Mouse (Mus musculus) liver, adult (tissue): ENCODE results near the gene Lrrc7.

ENCODE experiments used
- GATA4 ChIP-seq: IDR thresholded peaks from 2 replicates; pipeline ENCODE4 v1.6.1; 2014; ENCODE audit warnings: mild to moderate bottlenecking, low read length; ENCODE audit not compliant: insufficient replicate concordance

The Lrrc7 gene

DNA sequence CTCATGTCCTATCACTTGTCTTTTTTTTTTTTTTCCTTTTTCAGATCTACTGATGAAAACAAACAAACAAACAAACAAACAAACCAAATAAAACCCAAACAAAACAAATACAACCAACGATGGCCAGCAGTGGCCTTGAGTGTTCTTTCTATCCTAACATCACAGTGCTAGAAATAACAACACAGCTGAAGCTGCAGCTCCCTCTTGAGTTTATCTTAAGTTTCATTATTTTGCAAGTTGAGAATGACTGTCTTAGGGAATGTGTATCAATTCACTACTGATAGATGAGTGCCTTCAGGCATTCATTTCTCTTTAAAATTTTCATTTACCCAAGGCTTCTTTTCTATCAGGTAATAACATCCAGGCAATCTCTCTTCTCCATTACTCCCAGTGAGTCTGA is 291.1 kb downstream of the Lrrc7 start:
- TF ChIP-seq GATA4 = no peak

DNA sequence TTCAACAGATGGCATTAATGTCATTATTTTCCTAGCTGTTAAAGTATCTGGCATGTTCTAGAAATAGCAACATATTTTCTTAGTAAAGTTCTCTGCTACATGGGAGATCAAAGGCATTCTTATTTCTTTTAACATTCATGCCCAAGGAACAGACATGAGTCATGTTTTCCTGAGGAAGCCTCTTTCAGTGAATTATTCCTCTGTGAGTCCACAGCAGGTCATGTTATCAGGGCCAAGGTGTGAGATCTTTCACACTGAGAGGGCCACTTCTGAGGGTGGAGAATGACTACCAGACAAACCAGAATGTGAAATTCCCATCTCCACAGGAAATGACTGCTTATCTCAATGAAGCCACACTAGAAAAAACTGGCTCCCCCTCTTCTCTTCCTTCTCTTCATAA is 309.4 kb downstream of the Lrrc7 start:
- no peak for TF ChIP-seq GATA4

DNA sequence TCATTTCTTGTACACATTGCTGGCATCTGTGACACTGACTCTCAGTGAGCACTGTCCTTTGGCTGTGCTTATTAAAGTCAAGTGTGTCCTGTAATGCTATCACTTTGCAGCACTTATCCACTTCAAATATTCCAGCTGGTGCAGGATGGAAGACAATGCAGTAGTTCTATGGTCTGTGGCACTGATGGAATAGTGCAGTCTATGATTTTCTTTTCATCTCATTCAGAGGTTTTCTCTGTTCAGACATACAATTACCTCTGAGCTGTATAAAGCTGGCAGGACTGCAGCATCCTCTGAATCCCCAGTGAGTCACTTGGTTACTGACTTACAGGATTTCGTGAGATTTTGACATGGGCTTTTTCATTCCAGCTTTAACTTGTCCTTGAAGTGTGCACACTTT is 314.3 kb downstream of the Lrrc7 start:
- no peak for TF ChIP-seq GATA4

DNA sequence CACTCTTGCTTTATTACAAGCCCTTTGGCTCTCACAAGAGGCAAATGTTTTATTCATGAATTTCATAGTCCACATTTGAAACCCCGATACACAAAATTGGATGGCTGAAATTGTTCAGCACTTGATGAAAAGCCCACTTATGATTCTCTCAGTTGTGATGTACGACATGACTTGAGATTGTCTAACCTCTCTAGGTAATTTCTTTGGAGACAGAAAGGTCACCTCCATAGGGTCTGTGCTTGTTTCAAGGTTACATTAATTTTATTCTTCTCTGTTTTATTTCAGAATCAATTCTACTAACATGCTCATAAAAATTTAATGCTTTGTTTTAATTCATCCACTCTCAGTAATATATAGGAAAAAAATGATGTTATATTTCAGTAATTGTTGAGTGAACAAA is 351.4 kb downstream of the Lrrc7 start:
- TF ChIP-seq GATA4 = no peak

DNA sequence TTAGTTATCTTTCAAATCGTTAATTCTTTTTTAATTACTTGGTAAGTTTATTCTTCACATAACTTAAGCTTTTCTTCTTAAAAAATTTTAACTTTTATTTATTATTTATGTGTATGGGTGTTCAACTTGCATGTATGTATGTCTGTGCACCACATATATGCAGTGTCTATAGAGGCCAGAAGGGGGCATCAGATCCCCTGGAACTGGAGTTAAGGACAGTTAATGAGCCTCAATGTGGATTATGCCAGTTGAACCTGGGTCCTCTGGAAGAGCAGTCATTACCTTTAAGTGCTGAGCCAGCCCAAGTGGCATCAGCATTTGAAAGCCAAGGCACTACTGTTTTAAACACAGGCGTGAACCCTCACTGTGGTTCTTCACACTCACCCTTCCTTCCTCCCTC is 352.0 kb downstream of the Lrrc7 start:
- TF ChIP-seq GATA4 = no peak

DNA sequence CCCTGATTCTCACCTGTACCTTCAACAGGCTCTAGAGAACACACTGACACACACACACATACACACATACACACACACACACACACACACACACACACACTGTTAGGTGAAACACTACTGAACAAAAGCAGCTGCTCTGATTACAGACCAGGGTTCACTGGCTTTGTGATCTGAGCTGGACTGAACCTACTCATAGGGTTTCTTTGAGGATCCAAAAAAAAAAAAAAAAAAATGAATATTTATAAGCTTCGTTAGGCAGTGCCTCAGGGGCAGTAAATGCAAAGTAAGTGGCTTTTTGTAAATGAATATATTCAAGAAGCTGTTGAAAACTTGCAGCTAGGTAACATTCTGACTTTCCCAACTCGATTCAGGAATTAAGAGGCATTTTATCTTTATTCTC is 354.2 kb downstream of the Lrrc7 start:
- TF ChIP-seq GATA4 = no peak

DNA sequence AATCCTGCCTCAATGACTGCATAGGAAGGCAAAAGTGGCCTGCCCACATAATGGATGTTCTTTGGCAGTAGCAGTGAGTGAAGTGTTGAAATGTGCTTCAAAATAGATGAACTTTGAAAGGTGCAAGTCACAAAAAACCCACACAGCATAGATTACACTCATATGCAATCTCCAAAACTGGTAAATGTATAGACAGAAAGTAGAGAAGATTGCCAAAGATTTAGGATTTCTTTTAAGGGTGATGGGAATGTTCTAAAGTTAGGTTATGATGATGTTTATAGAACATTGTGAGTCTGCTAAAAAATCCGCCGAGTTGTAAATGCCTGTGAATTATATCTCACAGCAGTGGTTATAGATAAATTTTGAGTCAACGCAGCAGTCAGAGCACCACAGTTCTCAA is 359.2 kb downstream of the Lrrc7 start:
- TF ChIP-seq GATA4 = no peak

DNA sequence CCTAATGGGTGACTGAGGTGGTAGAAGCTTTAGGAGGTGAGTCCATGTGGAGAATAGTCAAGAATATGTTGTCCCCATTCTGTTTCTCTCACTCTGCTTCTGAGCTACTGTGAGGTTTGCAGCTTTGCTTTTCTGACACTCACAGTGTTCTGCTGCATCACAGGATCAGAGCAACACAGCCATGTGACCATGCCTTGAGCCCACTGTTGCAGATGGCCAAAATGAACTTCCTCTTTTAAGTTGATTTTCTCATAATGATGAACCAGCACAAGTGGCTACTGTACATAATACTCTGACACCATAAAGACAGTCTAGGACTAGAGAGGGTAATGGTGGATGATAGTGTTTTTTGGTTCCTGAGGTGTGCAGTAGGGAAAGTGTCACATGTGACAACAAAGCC is 366.6 kb downstream of the Lrrc7 start:
- no peak for TF ChIP-seq GATA4

DNA sequence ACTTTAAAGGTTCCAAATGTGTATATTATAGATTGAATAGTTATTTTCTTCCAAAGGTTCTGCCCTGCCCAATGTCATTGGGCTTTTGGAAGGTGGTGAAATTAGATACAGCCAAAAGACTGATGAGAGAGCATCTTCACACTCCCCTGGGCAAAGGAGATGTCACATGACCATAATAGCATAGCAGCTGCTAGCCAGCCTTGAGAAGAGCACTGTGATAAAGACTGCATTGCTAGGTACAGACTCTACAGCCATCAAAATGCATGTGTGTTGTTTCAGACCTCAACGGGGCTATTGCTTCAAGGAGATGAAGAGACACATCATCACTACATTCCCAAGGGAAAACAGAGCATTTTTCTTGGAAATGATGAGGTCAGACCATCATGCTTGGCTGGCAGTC is 368.8 kb downstream of the Lrrc7 start:
- no peak for TF ChIP-seq GATA4

DNA sequence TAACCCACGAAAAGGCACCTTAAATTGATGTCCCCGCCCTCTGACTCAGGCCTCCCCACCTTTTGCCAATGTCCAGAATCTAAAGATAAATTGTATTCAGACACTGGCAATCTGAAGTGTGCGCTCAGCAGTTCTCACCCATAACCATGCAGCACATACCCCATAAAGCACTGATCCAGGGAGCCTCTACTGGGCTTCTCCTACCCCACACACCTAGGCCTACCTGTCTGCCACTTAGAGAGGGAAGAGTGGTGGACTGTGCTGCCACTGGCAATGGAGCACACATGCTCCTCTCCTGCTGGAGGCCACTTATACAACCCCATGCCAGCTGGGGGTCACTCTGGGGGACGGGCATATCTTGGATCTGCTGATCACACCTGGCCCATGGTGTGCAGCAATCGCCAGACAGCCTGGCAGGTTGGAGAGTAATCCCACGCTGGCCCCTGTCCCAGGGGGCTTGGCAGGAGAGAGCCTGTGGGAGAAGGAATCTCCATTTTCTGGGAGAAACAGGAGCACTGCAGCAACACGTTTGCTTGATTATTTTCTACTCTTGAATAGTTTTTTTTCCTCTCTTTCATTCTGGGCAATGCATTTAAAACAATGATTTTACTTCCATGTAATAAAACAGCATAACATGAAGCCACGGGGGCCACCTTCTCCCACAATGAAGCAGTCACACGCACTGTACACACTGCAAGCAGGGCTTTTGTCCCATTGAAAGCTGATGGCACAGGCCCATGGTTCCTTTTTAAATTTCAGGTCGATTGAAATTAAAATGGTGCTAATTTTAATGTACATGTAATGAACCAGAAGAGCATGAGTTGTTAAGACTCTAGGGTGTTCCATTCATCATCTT is 386.9 kb downstream of the Lrrc7 start:
- no peak for TF ChIP-seq GATA4

DNA sequence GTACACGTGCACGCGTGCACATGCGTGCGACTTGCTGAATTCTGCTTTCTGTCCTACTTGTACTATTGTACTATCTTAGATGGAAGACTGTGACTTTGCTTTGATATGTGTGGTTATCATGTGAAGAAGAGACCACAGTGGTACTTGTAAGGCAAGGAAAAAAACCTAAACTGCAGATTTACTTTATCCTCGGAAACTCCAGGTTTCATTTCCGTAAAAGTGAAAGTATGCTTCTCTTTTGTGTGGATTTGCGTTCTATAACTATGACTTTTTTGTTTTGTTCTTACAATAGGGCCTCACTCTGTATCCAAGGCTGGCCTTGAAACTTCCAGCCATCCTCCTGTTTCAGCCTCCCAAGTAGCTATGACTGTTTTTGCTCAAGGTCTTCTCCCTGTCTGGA is 392.8 kb downstream of the Lrrc7 start:
- no peak for TF ChIP-seq GATA4

DNA sequence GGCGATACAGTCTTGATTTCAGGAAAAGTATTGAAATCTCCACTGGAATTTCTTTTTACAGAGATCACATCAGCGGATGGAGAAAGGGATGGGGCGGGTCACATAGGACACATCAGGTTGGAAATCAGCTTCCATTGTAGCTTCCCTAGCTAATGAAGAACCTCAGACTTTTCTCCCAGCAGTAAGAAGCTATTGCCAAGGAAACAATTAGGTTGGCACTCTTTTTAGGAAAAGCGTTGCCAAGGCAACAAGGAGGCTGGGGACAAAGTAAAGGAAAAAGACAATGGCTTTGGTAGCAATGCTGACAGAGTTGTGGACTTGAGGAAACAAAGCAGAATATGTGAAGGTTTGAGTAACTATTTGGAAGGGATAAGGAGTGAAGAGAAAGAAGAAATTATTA is 393.6 kb downstream of the Lrrc7 start:
- no peak for TF ChIP-seq GATA4

DNA sequence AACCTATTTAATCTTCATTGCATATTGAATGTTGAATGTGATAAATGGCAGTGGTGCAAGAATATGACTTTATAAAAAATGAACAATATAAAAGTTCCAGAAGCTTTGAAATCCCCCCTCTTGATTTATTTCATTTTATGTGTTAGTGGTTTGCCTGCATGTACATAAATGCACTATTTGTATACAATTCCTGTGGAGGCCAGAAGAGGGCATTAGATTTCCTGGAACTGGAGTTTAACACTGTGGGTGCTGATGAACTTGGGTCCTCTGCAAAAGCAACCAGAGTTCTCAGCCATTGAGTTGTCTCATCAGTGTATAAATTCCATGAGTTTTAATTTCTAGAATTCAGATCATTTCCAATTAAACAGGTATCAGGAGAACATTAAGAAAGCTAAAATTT is 397.0 kb downstream of the Lrrc7 start:
- no peak for TF ChIP-seq GATA4

DNA sequence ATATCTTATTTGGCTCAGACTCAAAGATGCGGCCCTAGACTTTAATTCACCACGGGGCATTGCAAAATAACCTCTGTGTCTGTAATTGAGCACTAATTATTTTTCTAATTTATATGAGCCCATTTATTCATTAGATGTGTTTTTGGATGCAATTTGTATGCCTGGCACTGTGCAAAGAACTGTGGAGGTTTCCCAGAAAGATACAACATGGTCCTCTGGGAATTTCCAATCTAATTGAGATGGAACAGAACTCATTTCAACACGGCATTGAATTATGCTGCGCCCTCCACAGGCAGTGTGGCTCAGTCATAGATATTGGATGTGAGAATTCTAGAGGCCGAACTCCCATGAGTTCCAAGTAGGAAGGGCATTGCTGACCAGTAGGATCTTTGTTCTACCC is 397.6 kb downstream of the Lrrc7 start:
- no peak for TF ChIP-seq GATA4

DNA sequence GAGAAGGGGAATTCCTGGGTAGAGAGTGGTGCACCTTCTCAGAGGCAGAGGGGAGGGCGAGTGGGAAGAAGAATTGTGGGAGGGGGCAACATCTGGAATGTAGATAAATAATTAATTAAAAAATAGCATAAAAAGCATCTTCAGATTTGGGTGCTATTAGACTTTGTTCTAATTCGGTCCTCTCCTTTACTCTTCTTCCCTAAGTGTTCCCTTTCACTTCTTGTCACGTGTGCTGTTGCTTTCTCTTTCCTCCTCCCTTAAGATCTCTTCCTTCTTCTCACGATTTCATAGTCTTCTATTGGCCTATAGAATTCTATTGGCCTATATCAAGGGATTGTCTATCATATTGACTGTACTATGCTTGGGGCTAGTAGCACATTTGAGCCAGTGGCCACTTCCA is 398.9 kb downstream of the Lrrc7 start:
- no peak for TF ChIP-seq GATA4

DNA sequence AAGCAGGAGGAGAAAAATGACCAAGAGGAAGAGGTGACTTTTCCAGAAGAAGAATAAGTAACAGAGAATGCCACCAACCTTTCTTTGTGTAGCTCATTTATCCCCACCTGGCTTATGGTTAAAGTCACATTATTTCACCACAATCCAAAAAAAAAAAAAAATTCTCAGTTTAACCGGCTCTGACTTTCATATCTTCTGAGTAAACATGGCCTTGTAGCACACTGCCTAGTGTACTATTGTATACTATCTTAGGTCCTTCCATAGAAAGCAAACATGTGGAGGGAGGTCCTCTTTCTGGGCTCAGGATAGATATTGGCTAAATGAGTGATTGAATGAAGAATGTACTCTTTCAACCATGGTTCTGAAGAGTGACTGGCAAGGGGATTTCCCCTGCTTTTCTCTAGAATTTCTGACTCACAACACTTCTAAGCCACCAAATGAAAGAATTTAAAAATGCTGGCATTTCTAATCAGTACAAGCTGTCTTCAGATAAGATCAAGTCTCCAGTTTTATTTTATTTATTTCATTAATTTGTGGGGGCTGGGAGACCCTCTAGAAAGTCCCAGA is 400.0 kb downstream of the Lrrc7 start:
- TF ChIP-seq GATA4 = no peak
